Mouse (Mus musculus): ENCODE measurements at regions not wholly inside any gene's neighbourhood (a gene's known extent, or its start where the extent isn't known, plus 50 kb on each side); places are given as distances from the start of the nearest gene placed in this dataset.

- DNase-seq (ENCODE audit: low read depth): no peak
Observed at GRCm38 (mm10) chr10:119018490-119018889, 148.5 kb upstream of the Dyrk2 start.

- no peak for DNase-seq (ENCODE audit: low read depth)
Observed at GRCm38 (mm10) chr10:119016104-119016503, 146.1 kb upstream of the Dyrk2 start.

GRCm38 (mm10) chr10:119015311-119016055, 145.5 kb upstream of the Dyrk2 start:
- peak; percentile 84 for DNase-seq (ENCODE audit: low read depth)

GRCm38 (mm10) chr10:119014731-119015130, 144.7 kb upstream of the Dyrk2 start:
- no peak for DNase-seq (ENCODE audit: low read depth)

- no peak for DNase-seq (ENCODE audit: low read depth)
Observed at GRCm38 (mm10) chr10:119013758-119014157, 143.7 kb upstream of the Dyrk2 start.

GRCm38 (mm10) chr10:119011511-119011910, 141.5 kb upstream of the Dyrk2 start:
- DNase-seq (ENCODE audit: low read depth): no peak

GRCm38 (mm10) chr10:119010884-119011283, 140.9 kb upstream of the Dyrk2 start:
- no peak for DNase-seq (ENCODE audit: low read depth)

- DNase-seq (ENCODE audit: low read depth): no peak
Observed at GRCm38 (mm10) chr10:119006866-119007575, 137.0 kb upstream of the Dyrk2 start.

GRCm38 (mm10) chr10:119005491-119005890, 135.5 kb upstream of the Dyrk2 start:
- no peak for DNase-seq (ENCODE audit: low read depth)

- DNase-seq (ENCODE audit: low read depth): no peak
Observed at GRCm38 (mm10) chr10:119004426-119004825, 134.4 kb upstream of the Dyrk2 start.

GRCm38 (mm10) chr10:119003839-119004238, 133.8 kb upstream of the Dyrk2 start:
- DNase-seq (ENCODE audit: low read depth): no peak

GRCm38 (mm10) chr10:119003042-119003441, 133.0 kb upstream of the Dyrk2 start:
- DNase-seq (ENCODE audit: low read depth): no peak

GRCm38 (mm10) chr10:119001895-119002294, 131.9 kb upstream of the Dyrk2 start:
- DNase-seq (ENCODE audit: low read depth): no peak

GRCm38 (mm10) chr10:119001000-119001780, 131.2 kb upstream of the Dyrk2 start:
- DNase-seq (ENCODE audit: low read depth): no peak

- no peak for DNase-seq (ENCODE audit: low read depth)
Observed at GRCm38 (mm10) chr10:118998966-118999365, 129.0 kb upstream of the Dyrk2 start.

GRCm38 (mm10) chr10:118997034-118997433, 127.0 kb upstream of the Dyrk2 start:
- no peak for DNase-seq (ENCODE audit: low read depth)

- DNase-seq (ENCODE audit: low read depth): no peak
Observed at GRCm38 (mm10) chr10:118993819-118994574, 124.0 kb upstream of the Dyrk2 start.

- peak; percentile 66 for DNase-seq (ENCODE audit: low read depth)
Observed at GRCm38 (mm10) chr10:118991213-118991612, 121.2 kb upstream of the Dyrk2 start.

- no peak for DNase-seq (ENCODE audit: low read depth)
Observed at GRCm38 (mm10) chr10:118990500-118990899, 120.5 kb upstream of the Dyrk2 start.

- DNase-seq (ENCODE audit: low read depth): no peak
Observed at GRCm38 (mm10) chr10:118989812-118990211, 119.8 kb upstream of the Dyrk2 start.

GRCm38 (mm10) chr10:118988249-118988648, 118.2 kb upstream of the Dyrk2 start:
- peak; percentile 41 for DNase-seq (ENCODE audit: low read depth)

GRCm38 (mm10) chr10:118984580-118984979, 114.6 kb upstream of the Dyrk2 start:
- DNase-seq (ENCODE audit: low read depth): peak; percentile 37
